Comparison of ENCODE assay signal across 17 mouse cellular contexts in the genomic region with DNA sequence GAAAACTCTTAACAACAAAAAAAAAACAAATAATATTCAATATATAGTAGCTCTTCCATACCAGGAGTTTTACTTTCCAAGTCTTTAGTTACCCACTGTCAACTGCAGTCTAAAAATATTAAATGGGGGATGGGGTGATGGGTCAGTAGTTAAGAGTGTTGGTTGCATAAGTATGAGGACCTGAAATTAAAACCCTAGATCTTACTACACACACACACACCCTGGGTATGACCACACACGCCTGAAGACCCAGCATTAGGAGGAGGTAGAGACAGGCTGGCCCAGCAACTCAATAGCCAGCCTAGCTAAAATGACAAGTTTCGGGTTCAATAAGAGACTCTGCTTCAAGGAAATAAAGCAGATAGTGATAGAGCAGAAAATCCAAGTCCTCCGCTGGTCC.
"Had no signal": no experiment of that assay in that cellular context is flagged by ENCODE, and none has a peak within 500 bp of the region (broad histone marks: within the 10 kb centered on the region; RNA-seq: fewer than 3 reads in every experiment).

No protein-coding gene starts in this region.

- ATAC-seq: hindbrain, postnatal 0 days; intestine, embryonic 16.5 days; liver, embryonic 12.5 days had no signal

- DNase-seq: gastrocnemius, postnatal 10 days; gastrocnemius, postnatal 25 days; heart, adult 11 months; heart, adult 2 months; heart, postnatal 14 days; heart, postnatal 36 days; kidney, adult 11 months; kidney, adult 2 months; kidney, adult 9 months; kidney, postnatal 14 days; kidney, postnatal 36 days; layer of hippocampus, adult 9-11 months; layer of hippocampus, postnatal 36 days; left cerebral cortex, postnatal 4 days had no signal
